Mouse (Mus musculus) forebrain, embryonic 15.5 days (tissue): ENCODE results near the gene Snx3. TPM values are rescaled to one million over a fixed set of nuclear protein-coding genes. Genes with fewer than 3 reads are reported as not detected.

ENCODE experiments used
- ATAC-seq: fragments of 200-750 bp; cut with Nextera tagmentation; replicated peaks from 2 replicates; pipeline ENCODE4 v1.8.0; 2017; ENCODE audit warnings: mild to moderate bottlenecking, moderate TSS enrichment, moderate library complexity
- H3K27ac ChIP-seq: fragments of 300-500 bp; sonication (generic); replicated peaks from 2 replicates; pipeline ENCODE4 v1.5.1; 2015; ENCODE audit warnings: mild to moderate bottlenecking, inconsistent platforms
- H3K27me3 ChIP-seq: fragments of 300-500 bp; sonication (generic); 2 replicates; pipeline ENCODE4 v1.6.1; 2015; ENCODE audit warnings: inconsistent platforms
- H3K36me3 ChIP-seq: fragments of 300-500 bp; sonication (generic); 2 replicates; pipeline ENCODE4 v1.6.1; 2015; ENCODE audit warnings: mild to moderate bottlenecking, inconsistent platforms
- H3K4me1 ChIP-seq: fragments of 300-500 bp; sonication (generic); 2 replicates; pipeline ENCODE4 v1.6.1; 2015; ENCODE audit warnings: inconsistent platforms
- H3K4me2 ChIP-seq: fragments of 300-500 bp; sonication (generic); replicated peaks from 2 replicates; pipeline ENCODE4 v1.6.1; 2015; ENCODE audit warnings: mild to moderate bottlenecking, inconsistent platforms
- H3K4me3 ChIP-seq: fragments of 300-500 bp; sonication (generic); 2 replicates; pipeline ENCODE4 v1.5.1; 2015; ENCODE audit warnings: mild to moderate bottlenecking, inconsistent platforms
- H3K9ac ChIP-seq: fragments of 300-500 bp; sonication (generic); replicated peaks from 2 replicates; pipeline ENCODE4 v1.6.1; 2015; ENCODE audit warnings: mild to moderate bottlenecking, inconsistent platforms
- H3K9me3 ChIP-seq: fragments of 300-500 bp; sonication (generic); 2 replicates; pipeline ENCODE4 v1.6.1; 2016; ENCODE audit warnings: inconsistent platforms
- WGBS: fragments of 180-500 bp; shearing (Covaris S2); methylation state at CpG from one replicate; pipeline ENCODE4 v1.1.7; 2015; ENCODE audit warnings: mixed read lengths; 5-methylcytosine and 5-hydroxymethylcytosine counted together
- polyA plus RNA-seq: library from polyadenylated mRNA; unstranded; fragments of >200 nt; fragmentation: Nextera tagmentation; extraction: Ambion mirVana; gene quantifications from 2 replicates; pipeline ENCODE4 v1.2.1, GENCODE M21; 2015

Snx3 gene
- 285 and 286 TPM in 2 replicates for polyA plus RNA-seq

GRCm38 (mm10) chr10:42501775-42502348 is at the start of gene Snx3:
Gene Snx3 (plus strand): TSS chr10:42502030.
- peak; percentile 97 for ATAC-seq
- Histone ChIP-seq H3K4me1 (peaks cover 25% of the 10 kb centered on the region), H3K4me2 (peak within 1 kb of the TSS; percentile 78), H3K4me3 (peak within 1 kb of the TSS; percentile 56), H3K9me3 (no peaks in the 10 kb centered on the region), H3K9ac (peak within 1 kb of the TSS; percentile 74), H3K36me3 (0 out of 2 replicates have a peak, but pooled peaks cover under 1% of the 10 kb centered on the region), H3K27me3 (no peaks in the 10 kb centered on the region), H3K27ac (peak within 1 kb of the TSS; percentile 97)
- WGBS: under 1% methylated on average over 55 of the region's 68 CpGs

GRCm38 (mm10) chr10:42454266-42454665 is 47.6 kb upstream of the Snx3 start:
- H3K27ac ChIP-seq: no peak overlapping the region

GRCm38 (mm10) chr10:42454690-42455089 is 47.1 kb upstream of the Snx3 start:
- H3K4me2 ChIP-seq: no peak overlapping the region
- WGBS: 88% methylated on average over 6 of the region's 6 CpGs
- H3K4me3 ChIP-seq: no peak overlapping the region
- H3K4me1 ChIP-seq: 0 out of 2 replicates have a peak, but pooled peaks cover 3% of the 10 kb centered on the region
- ATAC-seq: no peak
- H3K27ac ChIP-seq: no peak overlapping the region
- no peaks in the 10 kb centered on the region for H3K9me3 ChIP-seq
- H3K27me3 ChIP-seq: no peaks in the 10 kb centered on the region
- H3K9ac ChIP-seq: no peak overlapping the region
- no peaks in the 10 kb centered on the region for H3K36me3 ChIP-seq

More at GRCm38 (mm10) chr10:42454266-42454665, 47.6 kb upstream of the Snx3 start:
- Histone ChIP-seq H3K4me1 (peaks cover 6% of the 10 kb centered on the region), H3K27me3 (no peaks in the 10 kb centered on the region), H3K4me3 (no peak overlapping the region), H3K9ac (no peak overlapping the region), H3K36me3 (no peaks in the 10 kb centered on the region), H3K4me2 (no peak overlapping the region), H3K9me3 (no peaks in the 10 kb centered on the region)
- 74% methylated on average over 11 of the region's 11 CpGs for WGBS
- no peak for ATAC-seq

GRCm38 (mm10) chr10:42455981-42456380 is 45.8 kb upstream of the Snx3 start:
- ATAC-seq: no peak
- H3K36me3 ChIP-seq: no peaks in the 10 kb centered on the region
- WGBS: 31% methylated on average over 5 of the region's 5 CpGs
- no peak overlapping the region for H3K4me2 ChIP-seq
- no peak overlapping the region for H3K4me3 ChIP-seq
- H3K27me3 ChIP-seq: no peaks in the 10 kb centered on the region
- H3K4me1 ChIP-seq: 0 out of 2 replicates have a peak, but pooled peaks cover 3% of the 10 kb centered on the region
- no peaks in the 10 kb centered on the region for H3K9me3 ChIP-seq
- no peak overlapping the region for H3K9ac ChIP-seq
- H3K27ac ChIP-seq: no peak overlapping the region

GRCm38 (mm10) chr10:42457557-42458191 is 44.2 kb upstream of the Snx3 start:
- ATAC-seq: no peak
- Histone ChIP-seq H3K27me3 (no peaks in the 10 kb centered on the region), H3K9me3 (no peaks in the 10 kb centered on the region), H3K9ac (no peak overlapping the region), H3K4me2 (no peak overlapping the region), H3K27ac (no peak overlapping the region), H3K36me3 (no peaks in the 10 kb centered on the region), H3K4me1 (0 out of 2 replicates have a peak, but pooled peaks cover 3% of the 10 kb centered on the region), H3K4me3 (no peak overlapping the region)
- WGBS: 82% methylated on average over 9 of the region's 9 CpGs

GRCm38 (mm10) chr10:42464224-42464623 is 37.6 kb upstream of the Snx3 start:
- H3K9me3 ChIP-seq: no peaks in the 10 kb centered on the region
- no peak overlapping the region for H3K27ac ChIP-seq
- no peaks in the 10 kb centered on the region for H3K27me3 ChIP-seq
- no peak for ATAC-seq
- H3K36me3 ChIP-seq: no peaks in the 10 kb centered on the region
- 55% methylated on average over 5 of the region's 5 CpGs for WGBS
- no peak overlapping the region for H3K4me3 ChIP-seq
- H3K9ac ChIP-seq: no peak overlapping the region
- H3K4me1 ChIP-seq: 0 out of 2 replicates have a peak, but pooled peaks cover 2% of the 10 kb centered on the region
- no peak overlapping the region for H3K4me2 ChIP-seq

GRCm38 (mm10) chr10:42464805-42465204 is 37.0 kb upstream of the Snx3 start:
- 81% methylated on average over 14 of the region's 14 CpGs for WGBS
- no peak overlapping the region for H3K4me3 ChIP-seq
- no peak overlapping the region for H3K4me2 ChIP-seq
- no peaks in the 10 kb centered on the region for H3K27me3 ChIP-seq
- H3K36me3 ChIP-seq: no peaks in the 10 kb centered on the region
- H3K9me3 ChIP-seq: no peaks in the 10 kb centered on the region
- no peak for ATAC-seq
- H3K27ac ChIP-seq: no peak overlapping the region
- no peak overlapping the region for H3K9ac ChIP-seq
- H3K4me1 ChIP-seq: 0 out of 2 replicates have a peak, but pooled peaks cover 2% of the 10 kb centered on the region

GRCm38 (mm10) chr10:42474946-42475514 is 26.8 kb upstream of the Snx3 start:
- ATAC-seq: no peak

GRCm38 (mm10) chr10:42476774-42477475 is 24.9 kb upstream of the Snx3 start:
- H3K4me2 ChIP-seq: no peak overlapping the region

More at GRCm38 (mm10) chr10:42474946-42475514, 26.8 kb upstream of the Snx3 start:
- no peak overlapping the region for H3K27ac ChIP-seq
- H3K9me3 ChIP-seq: no peaks in the 10 kb centered on the region
- H3K36me3 ChIP-seq: no peaks in the 10 kb centered on the region
- H3K4me1 ChIP-seq: peaks cover 11% of the 10 kb centered on the region
- H3K4me3 ChIP-seq: no peak overlapping the region
- 86% methylated on average over 6 of the region's 6 CpGs for WGBS
- H3K4me2 ChIP-seq: no peak overlapping the region
- H3K9ac ChIP-seq: no peak overlapping the region
- H3K27me3 ChIP-seq: no peaks in the 10 kb centered on the region

GRCm38 (mm10) chr10:42477550-42478340 is 24.1 kb upstream of the Snx3 start:
- no peaks in the 10 kb centered on the region for H3K36me3 ChIP-seq
- H3K9ac ChIP-seq: peak overlapping the region; percentile 84
- H3K27ac ChIP-seq: peak overlapping the region; percentile 91
- H3K27me3 ChIP-seq: no peaks in the 10 kb centered on the region
- 12% methylated on average over 25 of the region's 25 CpGs for WGBS
- peaks cover 11% of the 10 kb centered on the region for H3K4me1 ChIP-seq
- no peaks in the 10 kb centered on the region for H3K9me3 ChIP-seq
- ATAC-seq: peak; percentile 42
- peak overlapping the region; percentile 82 for H3K4me3 ChIP-seq
- H3K4me2 ChIP-seq: peak overlapping the region; percentile 72

More at GRCm38 (mm10) chr10:42476774-42477475, 24.9 kb upstream of the Snx3 start:
- 94% methylated on average over 10 of the region's 10 CpGs for WGBS
- Histone ChIP-seq H3K4me3 (no peak overlapping the region), H3K36me3 (no peaks in the 10 kb centered on the region), H3K27me3 (no peaks in the 10 kb centered on the region), H3K27ac (no peak overlapping the region), H3K9ac (no peak overlapping the region; the same call in 1 of the 2 replicates), H3K9me3 (no peaks in the 10 kb centered on the region), H3K4me1 (peaks cover 11% of the 10 kb centered on the region)
- ATAC-seq: no peak

GRCm38 (mm10) chr10:42478341-42478720 is 23.5 kb upstream of the Snx3 start, which contains the start of gene Afg1l:
Gene Afg1l (minus strand): TSS chr10:42478565.
- no peaks in the 10 kb centered on the region for H3K36me3 ChIP-seq
- peak within 1 kb of the TSS; percentile 91 for H3K27ac ChIP-seq
- peak; percentile 95 for ATAC-seq
- H3K9ac ChIP-seq: peak within 1 kb of the TSS; percentile 84
- H3K9me3 ChIP-seq: no peaks in the 10 kb centered on the region
- under 1% methylated on average over 29 of the region's 29 CpGs for WGBS
- peak within 1 kb of the TSS; percentile 82 for H3K4me3 ChIP-seq
- peaks cover 11% of the 10 kb centered on the region for H3K4me1 ChIP-seq
- H3K4me2 ChIP-seq: peak within 1 kb of the TSS; percentile 72
- no peaks in the 10 kb centered on the region for H3K27me3 ChIP-seq
